Mouse (Mus musculus) left cerebral cortex, adult 18-20 months (tissue): ENCODE data around the gene Wnk1. TPM values are rescaled to one million over a fixed set of nuclear protein-coding genes. Genes with fewer than 3 reads are reported as not detected.
"Not testable (repeated sequence)": the region's sequence is repeated elsewhere in the genome, so short reads cannot be mapped to it uniquely, and the experiment has no call there.

Experiments
- DNase-seq, 2 experiments: peaks; one replicate each; pipeline ENCODE4 v3.0.0; 2021 to 2022; ENCODE audit warnings: low spot score in 2 of 2, mixed read lengths in 1 of 2
- long read RNA-seq, 2 experiments: library from polyadenylated mRNA; stranded (forward); transcript quantifications; one replicate each; pipeline ENCODE4 v2.0.0; 2021
- total RNA-seq, 2 experiments: library from RNA; stranded (reverse); gene quantifications; 2 replicates each; pipeline ENCODE4 v1.2.3; 2021

The Wnk1 gene
- 100 to 1,000 TPM; 181 to 196 TPM for total RNA-seq
- long read RNA-seq, experiment 1, partial matches to known transcripts = 2 of 19 reads
- long read RNA-seq, experiment 1, other reads (novel, unspliced or antisense) = 17 of 19 reads
- long read RNA-seq, experiment 2, partial matches to known transcripts = 0 of 18 reads
- long read RNA-seq, experiment 2, other reads (novel, unspliced or antisense) = 18 of 18 reads

GRCm38 (mm10) chr6:120038366-120039255 lies at the start of gene Wnk1:
TSS of gene Wnk1 (minus strand) at chr6:120038672.
- peak; percentile 94 to 99 for DNase-seq

DNA sequence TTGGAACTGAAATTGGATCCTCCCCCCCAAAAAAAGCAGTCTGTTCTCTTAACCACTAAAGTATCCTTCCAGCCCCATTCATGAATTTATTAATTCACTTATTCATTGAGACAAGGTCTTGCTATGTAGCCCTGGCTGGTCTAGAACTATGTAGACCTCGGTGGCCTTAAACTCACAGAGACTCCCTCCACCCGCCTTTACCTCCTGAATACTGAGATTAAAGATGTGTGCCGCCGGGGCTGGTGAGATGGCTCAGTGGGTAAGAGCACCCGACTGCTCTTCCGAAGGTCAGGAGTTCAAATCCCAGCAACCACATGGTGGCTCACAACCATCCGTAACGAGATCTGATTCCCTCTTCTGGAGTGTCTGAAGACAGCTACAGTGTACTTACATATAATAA lies 48.6 kb upstream of the Wnk1 start:
- DNase-seq = not testable (repeated sequence)

GRCm38 (mm10) chr6:120085832-120086231 lies 47.4 kb upstream of the Wnk1 start:
- DNase-seq = no peak

DNA sequence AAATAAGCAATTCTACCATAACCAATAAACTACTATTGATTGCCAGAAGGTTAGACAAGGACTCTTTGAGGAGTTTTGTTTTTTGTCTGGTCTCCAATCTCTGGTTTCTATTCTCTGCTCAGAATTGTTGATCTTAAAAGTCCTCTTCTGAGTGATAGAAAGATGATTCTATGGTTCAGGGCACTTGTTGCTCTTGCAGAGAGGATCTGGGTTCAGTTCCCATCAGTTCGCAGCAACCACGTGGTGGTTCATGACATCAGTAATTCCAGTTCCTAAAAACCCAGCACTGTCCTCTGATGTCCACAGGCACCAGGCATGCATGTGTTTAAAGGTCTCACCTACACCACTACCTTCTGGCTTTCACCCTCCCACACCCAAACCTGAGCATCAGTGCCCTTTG lies 46.5 kb upstream of the Wnk1 start:
- DNase-seq = no peak

- no peak for DNase-seq
These were observed 45.0 kb upstream of the Wnk1 start for GRCm38 (mm10) chr6:120083442-120083841.

- no peak for DNase-seq
These were observed 44.5 kb upstream of the Wnk1 start for GRCm38 (mm10) chr6:120082951-120083411.

DNA sequence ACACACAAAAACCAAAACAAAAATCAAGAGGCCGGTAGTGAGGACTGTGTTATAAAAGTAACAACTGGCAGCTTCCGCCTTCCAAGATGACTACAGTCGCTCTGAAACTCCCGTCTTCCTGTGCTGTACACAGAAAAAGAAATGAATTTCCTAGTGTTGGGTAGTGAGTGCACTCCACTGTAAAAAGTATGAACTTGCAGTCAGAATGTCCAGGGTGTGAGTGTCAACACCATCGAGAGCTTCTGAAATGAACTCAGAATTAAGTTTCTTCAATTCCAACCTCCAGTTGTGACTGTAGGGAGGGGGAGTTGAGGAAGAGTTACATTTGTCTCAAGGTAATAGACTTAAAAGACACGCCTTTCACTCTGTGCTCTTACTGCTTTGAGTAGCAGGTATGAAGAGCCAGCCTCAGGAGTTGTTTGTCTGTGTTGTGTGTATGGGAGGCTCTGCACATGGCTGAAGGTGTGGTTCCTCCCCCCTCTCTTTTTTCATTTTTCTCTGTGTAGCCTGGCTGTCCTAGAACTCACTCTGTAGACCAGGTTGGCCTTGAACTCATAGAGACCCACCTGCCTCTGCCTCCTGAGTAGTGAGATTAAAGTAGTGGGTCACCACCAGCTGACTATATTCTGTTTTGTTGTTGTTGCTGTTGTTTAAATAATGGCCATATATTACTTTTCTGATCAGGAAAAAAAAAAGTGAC lies 43.9 kb upstream of the Wnk1 start:
- no peak for DNase-seq

GRCm38 (mm10) chr6:120081516-120081915 lies 43.0 kb upstream of the Wnk1 start:
- no peak for DNase-seq

DNA sequence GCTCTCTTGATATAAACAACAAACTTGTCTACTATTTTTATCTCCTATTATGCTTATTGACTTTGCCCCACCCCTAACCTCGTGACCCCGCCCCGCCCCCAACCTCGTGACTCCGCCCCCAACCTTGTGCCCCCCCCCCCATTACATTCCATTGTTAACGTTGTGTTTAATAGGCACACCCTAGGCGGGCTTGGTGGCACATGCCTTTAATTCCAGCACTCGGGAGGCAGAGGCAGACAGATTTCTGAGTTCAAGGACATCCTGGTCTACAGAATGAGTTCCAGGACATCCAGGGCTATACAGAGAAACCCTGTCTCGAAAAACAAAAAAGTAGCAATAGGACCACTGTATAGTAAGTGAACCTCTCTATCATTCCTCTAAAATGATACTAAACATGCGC lies 41.1 kb upstream of the Wnk1 start:
- DNase-seq = no peak

DNA sequence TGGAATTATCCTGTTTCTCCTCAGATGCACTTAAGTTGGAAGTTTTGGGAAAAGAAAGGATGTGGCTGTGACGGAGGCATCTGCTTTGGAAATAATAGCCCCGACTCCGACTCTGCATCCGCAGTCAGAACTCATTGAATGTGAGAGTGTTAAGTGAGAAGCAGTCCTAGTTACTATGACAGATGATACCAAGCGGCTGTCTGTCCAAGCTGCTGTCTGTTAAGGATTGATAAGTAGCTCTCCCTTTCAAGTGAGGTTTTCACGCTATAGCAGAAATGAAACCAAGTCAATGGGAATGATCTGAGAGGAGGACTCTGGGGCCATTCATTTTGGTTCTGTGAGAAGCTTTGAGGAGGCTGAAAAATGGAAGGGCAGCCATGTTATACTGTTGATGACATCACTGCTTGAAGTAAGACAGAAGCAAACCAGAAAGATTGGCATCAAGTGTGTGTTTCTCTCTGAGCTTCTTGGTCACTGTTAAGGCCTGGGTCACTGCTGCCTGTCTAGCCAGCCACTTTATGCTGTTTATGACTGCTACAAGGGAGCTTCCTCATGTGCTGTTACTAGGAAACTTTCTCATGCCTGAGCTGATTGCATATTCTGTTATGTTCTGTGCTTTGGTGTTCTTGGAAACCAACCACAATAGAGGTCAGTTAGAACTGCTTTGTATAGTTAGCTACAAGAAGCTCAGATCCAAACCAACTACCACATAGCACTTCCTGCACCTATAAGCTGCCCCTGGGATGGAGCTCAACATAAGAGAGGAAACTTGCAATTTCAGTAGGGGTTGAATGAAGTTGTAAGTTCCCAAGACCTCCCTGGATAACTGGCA lies 38.4 kb upstream of the Wnk1 start:
- no peak for DNase-seq

- DNase-seq = no peak
These were observed 34.2 kb upstream of the Wnk1 start for GRCm38 (mm10) chr6:120072630-120073029.

- DNase-seq = no peak
These were observed 31.1 kb upstream of the Wnk1 start for GRCm38 (mm10) chr6:120069546-120069945.

- no peak for DNase-seq
These were observed 27.2 kb upstream of the Wnk1 start for GRCm38 (mm10) chr6:120065552-120066177.

DNA sequence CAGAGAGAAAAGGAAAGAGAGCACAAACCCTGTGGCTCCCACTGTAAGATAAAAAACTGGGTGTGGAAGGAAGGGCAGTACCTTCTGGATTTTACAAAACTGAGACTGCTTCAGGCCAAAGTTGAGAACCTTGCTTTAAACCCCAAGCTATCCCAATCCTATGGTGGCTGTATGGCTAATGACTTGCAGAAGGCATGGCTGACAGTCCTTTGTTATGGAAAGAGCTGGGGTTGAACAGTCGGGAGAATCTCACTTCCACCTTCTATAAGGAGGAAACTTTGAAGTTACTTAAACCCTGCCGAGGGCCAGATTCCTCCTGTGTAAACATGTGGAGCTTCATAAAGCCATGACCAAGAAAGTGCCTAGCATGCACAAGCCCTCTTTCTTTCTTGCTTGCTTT lies 26.2 kb upstream of the Wnk1 start:
- DNase-seq = no peak

- DNase-seq = peak in 1 of 2 experiments; percentile 9
These were observed 24.5 kb upstream of the Wnk1 start for GRCm38 (mm10) chr6:120062934-120063333.

DNA sequence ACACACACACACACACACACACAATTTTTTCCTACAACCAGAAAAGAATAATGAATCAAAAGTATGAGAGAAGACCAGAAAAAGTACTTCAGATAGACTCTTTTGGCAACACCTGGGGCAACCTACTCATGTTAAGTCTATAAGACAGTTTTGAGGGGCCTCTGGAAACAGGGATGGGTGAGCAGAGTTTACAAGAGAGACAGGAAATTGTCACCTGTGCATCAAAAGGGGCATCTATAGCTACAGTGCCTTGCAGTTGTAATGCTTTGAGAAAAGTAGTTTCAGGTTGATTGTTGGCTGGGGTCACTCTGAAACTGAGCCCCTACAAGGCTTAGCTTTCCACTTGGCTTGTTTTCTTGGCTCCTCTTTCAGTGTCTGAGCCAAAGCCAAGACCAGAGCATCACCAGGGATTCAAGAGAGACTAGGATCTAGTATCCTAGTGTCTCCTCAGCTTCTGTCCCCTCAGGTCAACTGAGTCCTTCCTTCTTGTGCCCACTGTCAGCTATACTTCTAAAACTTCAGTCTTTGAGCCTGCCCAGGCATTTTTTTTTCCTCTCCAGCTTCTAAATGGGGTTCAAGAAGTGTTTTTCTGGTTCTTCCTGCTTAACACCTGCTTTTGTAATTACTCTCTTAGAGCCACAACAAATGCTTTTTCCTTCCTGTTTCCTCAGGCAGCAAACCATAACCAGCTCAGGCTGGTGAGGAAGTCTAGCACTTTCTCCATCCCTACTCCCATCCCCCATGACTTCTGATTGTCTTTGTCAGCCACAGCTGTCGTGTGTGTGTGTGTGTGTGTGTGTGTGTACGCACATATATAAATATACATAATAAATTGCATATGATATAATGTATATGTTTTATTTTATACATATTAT lies 17.4 kb upstream of the Wnk1 start:
- no peak for DNase-seq

DNA sequence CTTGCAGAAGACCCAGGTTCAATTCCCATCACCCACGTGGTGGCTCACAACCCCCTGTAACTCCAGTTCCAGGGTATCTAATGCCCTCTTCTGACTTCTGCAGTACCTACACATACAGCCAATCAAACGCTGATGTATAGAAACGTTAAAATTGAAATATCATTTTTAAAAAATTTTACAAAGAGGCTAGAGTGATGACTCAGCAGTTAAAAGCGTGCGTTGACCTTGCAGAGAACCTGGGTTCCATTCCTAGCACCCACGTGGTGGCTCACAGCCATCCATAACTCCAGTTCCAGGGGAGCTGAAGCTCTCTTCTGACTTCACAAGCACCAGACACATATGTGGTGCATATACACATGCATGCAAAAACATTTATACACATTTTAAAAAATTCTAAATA lies 15.9 kb upstream of the Wnk1 start:
- no peak for DNase-seq

GRCm38 (mm10) chr6:120047705-120048292 lies 9.3 kb upstream of the Wnk1 start:
- DNase-seq = peak in 1 of 2 experiments; percentile 7

DNA sequence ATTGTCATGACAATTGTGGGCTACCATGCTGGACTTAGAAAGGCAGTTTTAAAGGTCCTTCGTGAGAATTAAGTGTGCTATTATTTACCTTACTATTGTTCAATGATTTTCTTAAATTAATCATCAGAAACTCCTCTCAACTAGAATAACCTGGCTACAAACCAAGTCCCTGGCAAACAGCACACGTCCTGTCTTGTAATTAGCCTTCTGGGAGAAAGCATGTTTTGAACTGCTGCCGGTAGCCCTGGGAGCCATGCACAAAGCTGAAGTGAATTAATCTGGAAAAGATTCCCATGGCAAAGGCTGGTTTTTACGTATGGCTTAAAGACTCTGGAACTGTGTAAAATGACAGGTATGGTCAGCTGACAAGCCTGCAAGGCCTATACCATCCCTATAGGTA lies 6.9 kb upstream of the Wnk1 start:
- no peak for DNase-seq
